Mouse (Mus musculus) embryonic stem cell, embryonic (primary cell): ENCODE results near the gene Gm20388.

Experiments
- CTCF ChIA-PET, 4 experiments: fragments of 300-600 bp in 2 of 4; fragments of 350-600 bp in 2 of 4; sonication (Branson Sonifier 250); formaldehyde crosslinking; loops; one replicate each; lab custom pipeline; 2022; ENCODE audit warnings: inconsistent platforms in 2 of 4; lab: Charles Lee
- POLR2A ChIA-PET, 4 experiments: fragments of 300-600 bp in 2 of 4; fragments of 350-600 bp in 2 of 4; sonication (Branson Sonifier 250); formaldehyde crosslinking; loops; one replicate each; lab custom pipeline; 2022; ENCODE audit warnings: antibody characterized with exemption in 4 of 4, inconsistent platforms in 1 of 4; lab: Charles Lee

Gm20388 gene

DNA sequence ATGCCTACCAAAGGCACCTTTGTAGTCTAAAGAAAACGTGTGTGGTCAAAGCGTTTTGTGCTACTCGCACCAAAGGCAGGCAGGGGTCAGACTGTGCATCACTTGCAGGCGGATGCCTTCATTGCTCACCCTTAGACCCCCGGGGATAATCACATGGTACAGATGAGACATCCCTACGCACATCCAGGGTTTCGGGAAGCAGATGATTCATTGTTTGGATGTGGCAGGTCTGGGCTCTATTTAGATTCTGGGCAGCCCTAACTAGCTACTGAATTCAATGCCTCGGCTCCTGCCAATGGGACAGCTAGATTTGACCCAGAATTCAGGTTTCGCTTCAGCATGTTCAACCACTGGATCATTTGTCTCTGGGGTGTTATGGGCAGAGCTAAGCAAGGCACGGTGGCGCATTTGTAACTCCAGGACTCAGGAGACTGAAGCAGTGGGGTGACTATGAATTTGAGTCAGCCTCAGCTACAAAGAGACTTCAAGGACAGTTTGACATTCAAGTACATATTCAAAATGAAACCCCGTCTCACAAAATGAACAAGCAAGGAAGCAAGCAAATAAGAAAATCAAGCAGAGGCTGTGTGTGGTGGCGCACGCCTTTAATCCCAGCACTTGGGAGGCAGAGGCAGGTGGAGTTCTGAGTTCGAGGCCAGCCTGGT lies 2448.6 kb downstream of the Gm20388 start:
- ChIA-PET POLR2A (interaction anchor here in 3 of 4 experiments (0.6 to 2.5 kb wide), 6 partner anchors 10 to 185 kb away, joined by 3 to 7 read pairs (median 4); partner anchors contain the start of gene Zc3h18 (in 1 of the 3)), CTCF (interaction anchor here in 1 of 4 experiments (2.0 kb wide), 1 partner anchor 10 kb away, joined by 7 read pairs; no protein-coding TSS in a partner anchor)

DNA sequence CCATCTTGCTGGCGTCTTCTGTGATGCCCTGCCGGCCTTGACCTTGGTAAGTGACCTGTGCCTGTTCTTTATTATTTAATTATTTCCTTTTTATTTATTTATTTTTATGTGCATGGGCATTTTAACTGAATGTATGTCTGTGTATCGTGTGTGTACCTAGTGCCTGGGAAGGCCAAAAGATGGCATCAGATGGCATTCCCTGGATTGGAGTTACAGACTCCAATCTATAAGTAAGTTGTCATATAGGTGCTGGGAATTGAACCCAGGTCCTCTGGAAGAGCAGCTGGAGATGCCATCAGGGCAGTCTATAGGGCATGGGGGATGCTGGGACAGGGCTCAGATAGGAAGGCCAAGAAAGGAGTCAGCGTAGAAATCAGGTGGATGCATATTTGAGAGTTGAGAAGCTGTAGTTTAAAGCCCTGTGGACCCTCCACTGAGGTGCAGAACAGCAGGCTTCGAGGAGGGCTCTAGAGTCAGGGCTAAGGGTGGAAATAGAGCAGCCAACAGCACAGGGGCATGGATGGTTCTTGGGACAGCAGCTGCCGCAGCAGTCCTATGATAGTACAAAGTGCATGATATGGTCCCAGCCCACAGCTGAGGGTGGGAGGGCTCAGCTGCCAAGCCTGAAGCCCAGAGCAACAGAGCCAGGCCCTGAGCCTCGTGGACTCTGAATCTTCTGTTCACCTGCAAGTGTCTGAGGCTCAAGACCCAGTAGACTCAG lies 2450.2 kb downstream of the Gm20388 start, which contains the start of gene Trhr2:
Trhr2 (minus strand) TSS at position 51 of the 721 bp plus-strand sequence.
- POLR2A ChIA-PET: no interaction called here
- CTCF ChIA-PET: interaction anchor here in 1 of 4 experiments (0.5 kb wide), 2 partner anchors 58 to 451 kb away, joined by 3 to 6 read pairs; no protein-coding TSS in a partner anchor

DNA sequence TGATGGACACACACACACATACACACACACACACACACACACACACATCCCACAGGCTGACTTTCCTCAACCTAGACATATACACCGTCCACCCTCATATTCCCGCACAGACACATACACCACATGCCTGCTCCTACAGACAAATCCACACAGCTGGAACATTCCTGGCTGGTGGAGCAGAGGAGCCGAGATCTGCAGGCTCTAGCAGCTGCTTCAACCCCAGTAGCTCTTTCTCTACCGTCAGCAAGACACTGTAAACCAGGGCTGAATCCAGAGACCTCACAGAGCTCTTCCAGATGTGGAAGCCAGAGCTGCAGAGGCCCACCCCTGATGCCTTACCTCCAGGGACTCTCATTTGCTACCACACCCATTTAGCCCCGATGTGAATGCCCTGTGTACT lies 2451.6 kb downstream of the Gm20388 start:
- POLR2A ChIA-PET: interaction anchor here in 2 of 4 experiments (0.7 to 1.0 kb wide), 2 partner anchors 10 to 389 kb away, joined by 3 read pairs; no protein-coding TSS in a partner anchor
- CTCF ChIA-PET: no interaction called here

DNA sequence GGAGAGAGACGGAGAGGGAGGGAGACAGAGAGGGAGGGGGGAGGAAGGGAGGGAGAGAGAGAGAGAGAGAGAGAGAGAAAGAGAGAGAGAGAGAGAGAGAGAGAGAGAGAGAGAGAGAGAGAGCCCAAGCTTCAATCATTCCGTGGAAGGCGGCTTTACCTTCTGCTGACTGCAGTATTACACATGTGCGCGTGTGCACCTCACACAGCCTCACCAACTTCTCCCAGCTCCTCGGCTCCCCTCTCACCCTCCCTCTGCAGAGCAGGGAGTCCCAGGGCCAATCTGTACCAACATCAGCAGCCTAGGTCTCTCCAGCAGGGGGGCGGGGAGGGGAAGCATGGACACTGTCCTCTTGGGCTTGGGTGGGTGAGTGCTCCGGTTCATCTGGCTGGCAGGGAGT lies 2452.3 kb downstream of the Gm20388 start:
- POLR2A ChIA-PET: interaction anchor here in 1 of 4 experiments (1.0 kb wide), 1 partner anchor 390 kb away, joined by 3 read pairs; no protein-coding TSS in a partner anchor
- CTCF ChIA-PET: no interaction called here

DNA sequence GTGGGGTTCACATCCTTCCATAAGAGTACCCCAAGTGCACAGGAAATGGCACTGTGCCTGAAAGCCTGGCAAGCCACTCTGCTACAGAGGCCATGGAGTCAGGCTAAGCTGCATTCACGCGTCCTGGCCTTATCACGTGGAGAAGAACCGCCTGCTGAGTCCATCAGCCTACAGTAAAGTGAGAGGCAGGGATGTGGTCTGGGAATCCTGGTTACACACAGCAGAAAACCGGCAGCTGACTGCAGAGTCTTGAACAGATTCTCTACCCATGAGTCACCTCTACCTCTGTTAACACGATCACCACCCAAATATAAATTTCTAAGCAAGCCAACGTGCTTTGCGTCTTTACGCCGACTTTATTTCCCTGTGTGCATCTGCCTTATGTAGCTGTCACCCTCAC lies 2457.9 kb downstream of the Gm20388 start:
- ChIA-PET CTCF (interaction anchor here (0.5 to 2.7 kb wide), 22 partner anchors 11 to 391 kb away, joined by 3 to 28 read pairs (median 8); no protein-coding TSS in a partner anchor), POLR2A (interaction anchor here in 3 of 4 experiments (0.6 to 2.8 kb wide), 9 partner anchors 9 to 517 kb away, joined by 3 to 10 read pairs (median 6); partner anchors contain the start of gene Mvd (in 1 of the 3))

DNA sequence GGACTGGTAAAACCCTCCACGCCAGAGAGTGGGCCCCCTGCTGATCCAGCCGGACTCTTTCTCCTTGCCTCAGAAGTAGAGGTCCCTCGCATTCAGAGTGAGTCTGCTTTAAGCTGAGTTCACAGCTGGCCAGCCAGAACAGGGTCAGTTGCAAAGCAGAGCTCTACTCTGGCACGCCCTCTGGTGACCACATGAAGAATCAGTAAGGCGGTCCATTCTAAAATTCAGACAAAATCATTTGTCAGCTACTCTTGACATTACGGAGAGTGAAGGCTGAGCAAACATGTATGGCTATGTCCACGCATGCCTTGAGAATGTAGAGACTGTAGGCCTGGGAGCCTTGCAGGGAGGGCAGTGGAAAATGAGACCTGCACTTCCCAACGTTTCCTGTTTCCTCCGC lies 2459.0 kb downstream of the Gm20388 start:
- POLR2A ChIA-PET: interaction anchor here in 3 of 4 experiments (0.6 to 2.8 kb wide), 23 partner anchors 8 to 519 kb away, joined by 3 to 10 read pairs (median 3); partner anchors contain the start of genes Cyba (in 1 of the 3) and Mvd (in 1 of the 3)
- CTCF ChIA-PET: interaction anchor here (0.5 to 2.7 kb wide), 75 partner anchors 8 to 520 kb away, joined by 3 to 28 read pairs (median 4); partner anchors contain the start of genes Mvd (in 2 of the 4) and Snai3 (in 1 of the 4)

DNA sequence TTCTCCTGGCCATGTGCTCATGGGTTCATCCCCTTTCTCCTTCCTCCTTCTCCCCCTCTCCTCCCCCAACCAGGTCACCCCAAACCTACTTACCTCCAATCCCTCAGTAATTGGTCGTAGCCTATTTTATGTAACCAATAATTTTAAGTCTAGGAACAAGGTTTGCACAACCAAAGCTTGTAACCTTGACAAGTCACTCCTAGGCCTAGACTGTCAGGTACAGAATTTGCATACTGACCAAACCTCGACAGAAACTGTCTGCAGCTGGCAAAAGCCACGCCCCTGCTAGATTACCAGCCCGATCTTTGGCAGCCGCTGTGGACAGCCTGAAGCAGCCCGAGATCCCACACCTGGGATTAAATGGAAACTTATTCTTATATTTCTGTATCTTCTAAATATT lies 2461.1 kb downstream of the Gm20388 start:
- ChIA-PET POLR2A (interaction anchor here in 1 of 4 experiments (0.6 kb wide), 1 partner anchor 107 kb away, joined by 4 read pairs; no protein-coding TSS in a partner anchor), CTCF (interaction anchor here in 2 of 4 experiments (0.7 kb wide), 2 partner anchors 73 to 190 kb away, joined by 3 read pairs; no protein-coding TSS in a partner anchor)

DNA sequence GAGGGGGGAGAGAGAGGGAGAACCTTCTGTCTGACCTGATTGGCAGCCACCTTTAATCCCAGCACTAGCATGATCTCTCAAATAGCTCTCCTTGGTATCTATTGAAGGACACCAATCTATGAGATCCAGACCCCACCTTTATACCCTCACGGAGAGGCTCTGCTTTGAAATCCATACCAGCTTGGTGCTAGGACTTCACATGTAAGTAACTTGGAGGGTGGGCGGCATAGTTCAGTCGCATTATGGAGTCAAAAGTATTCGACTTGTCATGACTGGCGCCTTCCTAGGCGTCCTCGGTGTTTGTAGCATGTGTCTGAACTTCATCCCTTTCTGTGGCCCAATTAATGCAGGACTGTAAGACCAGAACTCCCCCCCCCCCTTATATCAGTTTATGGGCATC lies 2464.7 kb downstream of the Gm20388 start:
- ChIA-PET CTCF (interaction anchor here in 2 of 4 experiments (0.8 to 1.5 kb wide), 3 partner anchors 85 to 397 kb away, joined by 3 read pairs; no protein-coding TSS in a partner anchor), POLR2A (interaction anchor here in 3 of 4 experiments (0.7 to 2.8 kb wide), 9 partner anchors 11 to 1706 kb away, joined by 3 to 8 read pairs (median 3); partner anchors contain the start of gene Zfpm1 (in 1 of the 3))

DNA sequence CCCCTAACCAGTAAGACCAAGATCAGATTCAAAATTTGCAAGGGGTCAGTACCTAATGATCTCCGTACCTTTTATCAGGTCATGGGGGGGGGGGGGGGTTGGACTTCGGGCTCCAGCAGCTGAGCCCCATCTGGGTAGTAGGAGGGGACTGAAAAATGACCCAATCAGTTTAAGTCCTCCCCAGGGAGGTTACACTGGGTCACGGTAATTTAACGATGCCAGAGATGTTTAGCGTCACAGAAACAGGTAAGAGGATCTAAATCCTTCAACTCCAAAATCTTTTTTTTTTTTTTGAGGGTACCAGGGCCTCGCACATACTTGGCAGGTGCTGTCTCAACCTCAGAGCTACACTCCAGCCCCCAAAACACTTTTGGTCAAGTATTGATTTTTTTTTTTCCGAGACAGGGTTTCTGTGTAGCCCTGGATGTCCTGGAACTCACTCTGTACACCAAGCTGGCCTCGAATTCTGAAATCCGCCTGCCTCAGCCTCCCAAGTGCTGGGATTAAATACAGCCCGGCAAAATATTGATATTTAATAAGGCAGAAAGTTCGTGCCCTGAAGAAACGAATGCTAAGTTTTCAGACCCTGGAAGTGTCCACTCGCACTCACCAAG lies 2465.2 kb downstream of the Gm20388 start:
- ChIA-PET POLR2A (interaction anchor here in 2 of 4 experiments (0.7 to 5.2 kb wide), 11 partner anchors 11 to 834 kb away, joined by 3 to 39 read pairs (median 3); partner anchors contain the start of genes Il17c (in 1 of the 2), Mvd (in 1 of the 2) and Zfpm1 (in 1 of the 2)), CTCF (interaction anchor here in 2 of 4 experiments (0.7 to 1.5 kb wide), 4 partner anchors 96 to 398 kb away, joined by 3 to 6 read pairs (median 4); no protein-coding TSS in a partner anchor)

DNA sequence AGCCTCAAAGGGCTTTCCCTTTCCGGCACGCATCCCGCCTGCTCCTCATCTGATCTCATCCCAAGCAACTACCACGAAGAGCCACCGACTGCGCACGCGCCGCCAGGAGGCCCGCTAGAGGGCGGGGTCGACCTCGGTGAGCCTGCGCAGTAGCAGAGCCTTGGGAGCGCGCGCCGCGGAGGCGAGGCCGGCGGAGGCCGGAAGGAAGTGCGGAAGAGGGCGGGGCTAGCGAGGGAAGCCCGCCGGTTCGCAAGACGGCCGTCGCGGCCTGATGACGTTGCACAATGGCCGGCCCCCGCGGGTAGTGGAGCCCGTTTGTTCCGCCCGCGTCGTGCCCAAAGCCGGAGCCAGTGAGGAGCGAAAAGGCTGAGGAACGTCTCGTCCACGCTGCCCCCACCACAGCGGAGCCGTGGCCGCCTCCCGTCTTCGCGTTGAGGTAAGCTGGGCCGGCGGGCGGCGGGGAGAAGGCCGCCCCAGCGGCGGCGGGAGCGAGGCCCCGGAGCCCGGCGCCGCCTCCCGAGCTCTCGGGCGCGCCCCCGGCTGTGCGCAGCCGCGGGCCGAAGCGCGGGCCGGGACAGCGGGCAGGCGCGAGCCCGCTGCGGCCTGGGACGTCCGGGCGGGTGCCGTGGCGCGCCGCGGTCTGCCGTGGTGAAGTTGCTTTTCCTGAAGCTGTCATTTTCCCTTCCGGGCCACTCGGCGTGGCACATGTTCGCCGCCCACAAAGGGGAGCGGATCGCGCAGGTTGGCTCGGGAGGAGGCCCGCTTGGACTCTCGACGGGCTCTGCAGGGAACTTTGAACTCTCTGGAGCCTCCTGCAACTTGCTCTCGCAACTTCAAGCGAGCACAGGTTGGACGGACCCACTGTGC lies 2466.0 kb downstream of the Gm20388 start, which contains the start of gene Zc3h18:
Zc3h18 (plus strand) TSS at position 245 of the 867 bp plus-strand sequence.
- ChIA-PET POLR2A (interaction anchor here in 3 of 4 experiments (0.8 to 5.2 kb wide), 28 partner anchors 7 to 525 kb away, joined by 3 to 39 read pairs (median 4); partner anchors contain the start of genes Cyba (in 2 of the 3), Mvd (in 2 of the 3), Cdt1 (in 1 of the 3) and Il17c (in 1 of the 3)), CTCF (interaction anchor here in 2 of 4 experiments (0.6 to 1.5 kb wide), 4 partner anchors 97 to 802 kb away, joined by 3 to 6 read pairs (median 4); no protein-coding TSS in a partner anchor)

DNA sequence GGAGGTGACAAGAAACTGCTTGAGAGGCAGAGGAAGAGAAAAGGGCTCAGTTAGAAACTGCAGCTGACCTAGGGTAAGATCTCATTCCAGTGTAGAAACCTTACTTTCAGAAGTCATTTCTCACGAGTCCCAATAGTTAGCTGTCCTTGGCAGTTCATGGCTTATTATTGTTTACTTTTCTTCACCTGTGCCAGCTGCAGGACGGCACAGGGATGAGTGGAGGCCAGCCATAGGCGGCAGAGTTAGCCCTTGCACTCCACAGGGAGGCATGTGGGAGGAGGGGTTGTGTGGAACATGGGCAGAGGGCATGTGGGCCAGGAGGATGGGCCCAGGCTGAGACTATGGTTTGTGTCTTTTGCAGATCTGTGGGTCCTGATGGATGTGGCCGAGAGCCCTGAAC lies 2472.4 kb downstream of the Gm20388 start:
- ChIA-PET CTCF (no interaction called here), POLR2A (interaction anchor here in 1 of 4 experiments (0.6 kb wide), 1 partner anchor 9 kb away, joined by 3 read pairs; no protein-coding TSS in a partner anchor)

DNA sequence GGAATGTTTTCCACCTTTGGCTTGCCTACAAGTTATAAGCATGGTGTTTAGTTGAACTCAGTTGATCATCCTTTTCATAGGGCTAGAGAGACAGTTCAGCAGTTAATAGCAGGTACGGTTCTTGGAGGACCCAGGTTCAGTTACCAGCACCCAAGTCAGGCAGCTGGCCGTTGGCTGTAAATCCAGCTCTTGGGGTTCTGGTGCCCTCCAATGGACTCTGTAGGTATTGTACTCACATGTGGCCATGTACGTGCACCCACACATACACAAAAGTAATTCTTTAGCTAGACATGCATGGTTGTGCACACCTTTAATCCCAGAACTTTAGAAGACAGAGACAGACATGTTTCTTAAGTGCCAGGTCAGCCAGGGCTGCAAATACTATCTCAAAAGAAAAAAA lies 2478.7 kb downstream of the Gm20388 start:
- ChIA-PET POLR2A (interaction anchor here in 3 of 4 experiments (0.5 to 5.1 kb wide), 6 partner anchors 10 to 513 kb away, joined by 3 to 39 read pairs (median 6); partner anchors contain the start of gene Zc3h18 (in 2 of the 3)), CTCF (interaction anchor here in 3 of 4 experiments (0.5 to 1.6 kb wide), 9 partner anchors 8 to 160 kb away, joined by 3 to 6 read pairs (median 4); no protein-coding TSS in a partner anchor)

DNA sequence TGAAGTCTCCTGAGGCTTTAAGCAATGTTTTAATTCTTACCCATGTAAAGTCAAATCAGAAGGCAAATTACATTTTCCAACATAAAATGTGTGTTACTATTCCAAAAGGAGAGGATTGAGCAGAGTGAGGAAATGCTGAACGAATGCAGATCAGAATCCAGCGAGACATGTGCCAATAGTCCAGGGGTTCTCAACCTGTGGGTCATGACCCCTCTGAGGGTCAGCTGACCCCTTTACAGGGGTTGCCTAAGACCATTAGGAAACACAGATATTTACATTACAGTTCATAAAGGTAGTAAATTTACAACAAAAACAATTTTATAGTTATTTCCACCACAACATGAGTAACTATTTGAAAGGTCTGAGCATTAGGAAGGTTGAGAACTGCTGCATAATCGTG lies 2480.1 kb downstream of the Gm20388 start:
- POLR2A ChIA-PET: interaction anchor here in 2 of 4 experiments (0.6 to 5.1 kb wide), 7 partner anchors 12 to 304 kb away, joined by 3 to 39 read pairs (median 4); partner anchors contain the start of genes Mvd (in 1 of the 2) and Zc3h18 (in 1 of the 2)

DNA sequence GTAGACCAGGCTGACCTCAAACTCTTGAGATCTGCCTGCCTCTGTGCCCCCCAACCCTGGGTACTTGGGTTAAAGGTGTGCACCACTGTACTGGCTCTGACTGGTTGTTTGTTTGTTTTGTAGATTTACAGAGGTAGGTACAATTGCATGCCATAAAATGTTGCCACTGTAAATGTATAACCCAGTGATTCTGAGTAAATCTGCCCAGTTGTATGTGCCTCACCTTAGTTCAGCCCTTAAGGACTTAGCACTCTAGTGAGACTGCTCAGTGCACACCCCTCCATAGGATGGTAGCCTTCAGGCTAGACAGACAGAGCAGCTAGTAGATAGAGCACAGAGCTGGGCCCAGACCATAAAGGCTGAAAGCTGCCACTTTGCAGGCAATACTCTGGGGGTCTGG lies 2483.1 kb downstream of the Gm20388 start:
- ChIA-PET CTCF (interaction anchor here in 1 of 4 experiments (0.6 kb wide), 1 partner anchor 1148 kb away, joined by 5 read pairs; no protein-coding TSS in a partner anchor), POLR2A (no interaction called here)

More for the DNA sequence above, 2480.1 kb downstream of the Gm20388 start:
- CTCF ChIA-PET: interaction anchor here in 2 of 4 experiments (0.6 kb wide), 2 partner anchors 412 to 458 kb away, joined by 10 to 15 read pairs; no protein-coding TSS in a partner anchor

DNA sequence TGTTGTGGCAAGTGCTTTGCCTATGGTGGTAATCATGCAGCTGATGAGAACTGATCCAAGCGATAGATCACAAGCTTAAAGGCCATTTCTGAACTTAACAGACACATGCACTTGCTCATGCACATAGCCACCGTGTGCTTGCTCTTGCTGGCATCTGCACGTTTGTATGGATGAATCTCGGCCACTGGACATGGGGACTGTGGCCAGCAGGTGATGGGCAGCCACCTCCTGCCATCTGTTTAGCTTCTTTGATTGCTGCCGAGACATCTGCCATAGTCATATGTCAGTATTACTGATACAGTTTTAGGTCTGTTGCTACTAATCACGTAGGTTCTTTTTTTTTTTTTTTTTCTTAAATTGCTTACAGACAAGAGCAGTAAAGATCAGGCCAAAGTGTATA lies 2484.7 kb downstream of the Gm20388 start:
- CTCF ChIA-PET: no interaction called here
- POLR2A ChIA-PET: interaction anchor here in 3 of 4 experiments (0.7 to 1.3 kb wide), 6 partner anchors 9 to 464 kb away, joined by 3 to 7 read pairs (median 4); no protein-coding TSS in a partner anchor

DNA sequence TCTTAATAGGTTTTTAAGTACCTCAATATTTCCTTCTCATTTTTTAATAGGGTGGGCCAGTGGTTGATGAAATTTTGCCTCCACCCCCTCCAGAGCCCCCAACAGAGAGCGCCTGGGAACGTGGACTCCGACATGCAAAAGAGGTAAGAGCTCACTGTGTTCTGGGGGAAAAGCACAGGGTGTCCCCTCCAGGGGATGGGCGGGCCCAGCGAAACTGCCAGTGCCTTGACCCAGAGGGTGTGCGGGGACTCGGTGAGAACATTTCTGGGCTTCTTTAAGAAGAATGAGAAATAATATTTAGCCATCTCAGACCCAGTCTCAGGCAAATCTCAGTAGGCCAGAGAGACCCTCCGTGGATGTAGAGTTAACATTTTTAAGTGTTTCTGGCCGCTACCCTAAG lies 2487.5 kb downstream of the Gm20388 start:
- ChIA-PET CTCF (interaction anchor here in 3 of 4 experiments (0.6 to 1.7 kb wide), 5 partner anchors 9 to 100 kb away, joined by 3 to 20 read pairs (median 4); no protein-coding TSS in a partner anchor), POLR2A (interaction anchor here in 3 of 4 experiments (0.6 to 2.6 kb wide), 7 partner anchors 11 to 293 kb away, joined by 3 to 6 read pairs (median 5); partner anchors contain the start of genes Cyba (in 1 of the 3) and Zc3h18 (in 1 of the 3))
